Mouse (Mus musculus): Measurements from ENCODE around the gene Sptan1. TPM values are rescaled to one million over a fixed set of nuclear protein-coding genes. Genes with fewer than 3 reads are reported as not detected.
A peak's percentile ranks its signal among the peaks of the same experiment; 100 is the strongest.

Gene Sptan1
- polyA plus RNA-seq, 1 experiment from 2014 or later, result 312 TPM

DNA sequence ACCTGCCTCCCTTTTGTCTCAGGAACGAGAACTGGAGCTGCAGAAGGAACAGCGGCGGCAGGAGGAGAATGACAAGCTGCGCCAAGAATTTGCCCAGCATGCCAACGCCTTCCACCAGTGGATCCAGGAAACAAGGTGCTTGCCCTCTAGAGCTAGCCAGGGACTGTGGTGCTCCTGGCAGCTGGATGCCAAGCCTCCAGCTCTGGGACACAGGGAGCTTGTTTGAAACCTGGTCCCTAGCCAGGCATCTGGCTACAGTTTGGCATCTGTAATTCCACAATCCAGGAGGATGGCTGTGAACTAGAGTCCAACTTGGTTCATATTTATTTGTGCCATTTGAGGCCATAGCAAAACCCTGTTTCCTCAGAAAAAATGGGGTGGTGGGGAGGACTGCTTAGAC is 61.6 kb downstream of the Sptan1 start:
- WGBS, result 92% methylated on average over 5 of the region's 5 CpGs
- no peak for ATAC-seq (ENCODE audit: low FRiP score, low TSS enrichment)
- no peaks in the 10 kb centered on the region for H3K4me1 ChIP-seq (ENCODE audit: control insufficient read depth, insufficient read depth, low read length)

DNA sequence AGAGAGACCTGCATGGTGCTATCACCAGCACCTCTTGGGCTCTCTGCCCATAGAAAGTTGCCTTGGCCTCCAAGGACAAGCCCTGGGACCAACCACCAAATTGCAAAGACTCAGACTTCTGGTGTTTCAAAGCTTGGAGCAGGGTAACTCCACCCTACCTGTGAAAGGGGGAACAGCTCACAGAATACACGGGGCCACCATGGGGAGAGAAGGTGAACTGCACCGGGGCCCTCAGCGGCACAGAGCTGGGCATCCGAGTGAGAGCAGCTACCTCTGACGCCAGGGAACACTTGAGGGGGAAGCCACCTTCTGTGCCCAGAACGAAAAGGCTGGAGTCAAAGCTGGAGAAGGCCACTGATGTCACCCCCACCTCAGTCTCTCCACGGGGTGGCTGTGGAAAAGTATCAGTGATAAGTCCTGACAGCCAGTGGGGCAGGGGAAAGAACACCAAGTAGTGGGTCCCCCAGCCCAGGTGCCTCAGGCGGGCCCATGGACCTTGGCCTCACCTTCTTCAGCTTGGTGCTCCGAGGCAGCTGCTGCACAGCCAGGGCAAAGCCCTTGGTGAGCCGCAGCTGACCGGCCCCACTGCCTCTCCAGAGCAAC is 67.0 kb downstream of the Sptan1 start:
- 64% methylated on average over 11 of the region's 11 CpGs for WGBS
- no peak overlapping the region for H3K4me3 ChIP-seq (replicated peaks; ENCODE audit: low read depth, low read length)
- no peak overlapping the region for H3K27ac ChIP-seq (replicated peaks; ENCODE audit: low read depth, low read length)
- no peak overlapping the region for H3K9ac ChIP-seq (replicated peaks; ENCODE audit: low read length)
- no peaks in the 10 kb centered on the region for H3K27me3 ChIP-seq (ENCODE audit: control insufficient read depth, insufficient read depth, low read length)
- H3K4me2 ChIP-seq (ENCODE audit: low read length), result no peak overlapping the region
- H3K9me3 ChIP-seq (ENCODE audit: control insufficient read depth, low read length), result no peaks in the 10 kb centered on the region
- DNase-seq (no peak), ATAC-seq (ENCODE audit: low FRiP score, low TSS enrichment) (no peak)
- no peaks in the 10 kb centered on the region for H3K4me1 ChIP-seq (ENCODE audit: control insufficient read depth, insufficient read depth, low read length)
- H3K36me3 ChIP-seq (ENCODE audit: control insufficient read depth, insufficient read depth, low read length), result peaks cover 88% of the 10 kb centered on the region

More for the DNA sequence above, 61.6 kb downstream of the Sptan1 start:
- H3K9me3 ChIP-seq (ENCODE audit: control insufficient read depth, low read length), result no peaks in the 10 kb centered on the region
- DNase-seq, result no peak
- H3K4me3 ChIP-seq (replicated peaks; ENCODE audit: low read depth, low read length), result no peak overlapping the region
- H3K9ac ChIP-seq (replicated peaks; ENCODE audit: low read length), result no peak overlapping the region
- no peak overlapping the region for H3K27ac ChIP-seq (replicated peaks; ENCODE audit: low read depth, low read length)
- H3K4me2 ChIP-seq (ENCODE audit: low read length), result no peak overlapping the region
- H3K27me3 ChIP-seq (ENCODE audit: control insufficient read depth, insufficient read depth, low read length), result no peaks in the 10 kb centered on the region
- peaks cover 100% of the 10 kb centered on the region for H3K36me3 ChIP-seq (ENCODE audit: control insufficient read depth, insufficient read depth, low read length)

DNA sequence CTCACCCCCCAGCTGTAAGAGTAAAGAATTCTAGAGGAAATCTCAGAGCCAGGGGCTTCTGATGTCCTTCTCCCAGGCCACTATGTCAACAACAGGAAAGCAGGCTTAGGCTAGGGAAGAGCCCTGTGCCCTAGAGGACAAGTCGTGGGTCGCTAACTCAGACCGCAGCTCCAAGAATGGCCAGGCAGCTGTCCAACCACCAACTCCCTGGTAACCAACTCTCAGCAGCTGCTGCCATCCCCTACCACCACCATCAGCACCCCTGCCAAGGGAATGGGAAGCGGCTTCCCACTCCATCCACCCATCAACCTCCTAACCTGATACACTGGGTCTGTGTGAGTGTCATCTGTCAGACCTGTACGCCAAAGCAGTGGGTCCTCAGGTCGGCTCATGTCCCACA is 67.6 kb downstream of the Sptan1 start:
- Histone ChIP-seq H3K36me3 (ENCODE audit: control insufficient read depth, insufficient read depth, low read length) (peaks cover 88% of the 10 kb centered on the region), H3K4me2 (ENCODE audit: low read length) (no peak overlapping the region)
- no peak for ATAC-seq (ENCODE audit: low FRiP score, low TSS enrichment)

DNA sequence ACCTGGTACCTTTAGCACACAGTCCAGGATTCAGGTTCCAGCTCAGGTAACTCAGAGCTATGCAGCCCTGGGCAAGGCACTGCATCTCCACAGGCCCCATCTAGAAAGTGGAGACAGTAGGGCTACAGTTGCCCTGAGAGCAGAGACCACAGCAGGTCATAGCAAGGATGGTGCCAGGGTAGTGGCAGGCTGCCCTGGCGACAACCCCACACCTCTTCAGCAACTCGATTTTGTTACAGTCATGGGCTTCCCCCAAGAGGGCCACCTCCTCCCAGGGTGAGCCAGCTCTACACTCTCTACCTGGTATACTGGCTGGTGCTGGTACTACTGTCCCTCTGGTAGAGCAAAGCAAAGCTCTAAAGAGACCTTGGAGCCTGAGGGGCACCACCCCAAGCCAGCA is 72.4 kb downstream of the Sptan1 start:
- DNase-seq, result no peak
- ATAC-seq (ENCODE audit: low FRiP score, low TSS enrichment), result no peak
- H3K36me3 ChIP-seq (ENCODE audit: control insufficient read depth, insufficient read depth, low read length), result peaks cover 42% of the 10 kb centered on the region

More for the DNA sequence above, 67.6 kb downstream of the Sptan1 start:
- DNase-seq, result no peak
- H3K4me1 ChIP-seq (ENCODE audit: control insufficient read depth, insufficient read depth, low read length), result no peaks in the 10 kb centered on the region
- 78% methylated on average over 6 of the region's 6 CpGs for WGBS
- H3K9ac ChIP-seq (replicated peaks; ENCODE audit: low read length), result no peak overlapping the region
- H3K27ac ChIP-seq (replicated peaks; ENCODE audit: low read depth, low read length), result 0 out of 2 replicates have a peak overlapping the region, but pooled peaks have one; percentile 20
- H3K4me3 ChIP-seq (replicated peaks; ENCODE audit: low read depth, low read length), result no peak overlapping the region
- no peaks in the 10 kb centered on the region for H3K9me3 ChIP-seq (ENCODE audit: control insufficient read depth, low read length)
- no peaks in the 10 kb centered on the region for H3K27me3 ChIP-seq (ENCODE audit: control insufficient read depth, insufficient read depth, low read length)

GRCm38 (mm10) chr2:30038370-30038769 is 73.0 kb downstream of the Sptan1 start:
- 94% methylated on average over 10 of the region's 10 CpGs for WGBS
- no peak for ATAC-seq (ENCODE audit: low FRiP score, low TSS enrichment)
- Histone ChIP-seq H3K27me3 (ENCODE audit: control insufficient read depth, insufficient read depth, low read length) (no peaks in the 10 kb centered on the region), H3K9ac (replicated peaks; ENCODE audit: low read length) (no peak overlapping the region), H3K4me1 (ENCODE audit: control insufficient read depth, insufficient read depth, low read length) (no peaks in the 10 kb centered on the region), H3K4me2 (ENCODE audit: low read length) (no peak overlapping the region), H3K27ac (replicated peaks; ENCODE audit: low read depth, low read length) (no peak overlapping the region), H3K9me3 (ENCODE audit: control insufficient read depth, low read length) (no peaks in the 10 kb centered on the region), H3K4me3 (replicated peaks; ENCODE audit: low read depth, low read length) (no peak overlapping the region), H3K36me3 (ENCODE audit: control insufficient read depth, insufficient read depth, low read length) (peaks cover 36% of the 10 kb centered on the region)
- no peak for DNase-seq

More for the DNA sequence above, 72.4 kb downstream of the Sptan1 start:
- Histone ChIP-seq H3K27ac (replicated peaks; ENCODE audit: low read depth, low read length) (no peak overlapping the region), H3K4me1 (ENCODE audit: control insufficient read depth, insufficient read depth, low read length) (no peaks in the 10 kb centered on the region), H3K9me3 (ENCODE audit: control insufficient read depth, low read length) (no peaks in the 10 kb centered on the region), H3K4me2 (ENCODE audit: low read length) (no peak overlapping the region), H3K4me3 (replicated peaks; ENCODE audit: low read depth, low read length) (no peak overlapping the region), H3K27me3 (ENCODE audit: control insufficient read depth, insufficient read depth, low read length) (no peaks in the 10 kb centered on the region), H3K9ac (replicated peaks; ENCODE audit: low read length) (no peak overlapping the region)
- WGBS, result 81% methylated on average over 2 of the region's 2 CpGs

- H3K9ac ChIP-seq (replicated peaks; ENCODE audit: low read length), result no peak overlapping the region
- H3K4me1 ChIP-seq (ENCODE audit: control insufficient read depth, insufficient read depth, low read length), result no peaks in the 10 kb centered on the region
- H3K27me3 ChIP-seq (ENCODE audit: control insufficient read depth, insufficient read depth, low read length), result no peaks in the 10 kb centered on the region
- ATAC-seq (ENCODE audit: low FRiP score, low TSS enrichment) (no peak), DNase-seq (no peak)
- H3K4me2 ChIP-seq (ENCODE audit: low read length), result no peak overlapping the region
- peaks cover 30% of the 10 kb centered on the region for H3K36me3 ChIP-seq (ENCODE audit: control insufficient read depth, insufficient read depth, low read length)
- H3K4me3 ChIP-seq (replicated peaks; ENCODE audit: low read depth, low read length), result no peak overlapping the region
- H3K27ac ChIP-seq (replicated peaks; ENCODE audit: low read depth, low read length), result no peak overlapping the region
- no peaks in the 10 kb centered on the region for H3K9me3 ChIP-seq (ENCODE audit: control insufficient read depth, low read length)
Measured at GRCm38 (mm10) chr2:30039687-30040086, 74.3 kb downstream of the Sptan1 start.

- no peak overlapping the region for H3K4me3 ChIP-seq (replicated peaks; ENCODE audit: low read depth, low read length)
- no peaks in the 10 kb centered on the region for H3K9me3 ChIP-seq (ENCODE audit: control insufficient read depth, low read length)
- no peaks in the 10 kb centered on the region for H3K27me3 ChIP-seq (ENCODE audit: control insufficient read depth, insufficient read depth, low read length)
- peak; percentile 89 for DNase-seq
- no peaks in the 10 kb centered on the region; the same call in 1 of the 2 replicates for H3K4me1 ChIP-seq (ENCODE audit: control insufficient read depth, insufficient read depth, low read length)
- no peak overlapping the region for H3K4me2 ChIP-seq (ENCODE audit: low read length)
- ATAC-seq (ENCODE audit: low FRiP score, low TSS enrichment), result no peak
- no peak overlapping the region for H3K27ac ChIP-seq (replicated peaks; ENCODE audit: low read depth, low read length)
- H3K36me3 ChIP-seq (ENCODE audit: control insufficient read depth, insufficient read depth, low read length), result peaks cover 15% of the 10 kb centered on the region
- 5% methylated on average over 4 of the region's 4 CpGs for WGBS
- no peak overlapping the region for H3K9ac ChIP-seq (replicated peaks; ENCODE audit: low read length)
Measured at GRCm38 (mm10) chr2:30042445-30042844, 77.1 kb downstream of the Sptan1 start.

- Histone ChIP-seq H3K9me3 (ENCODE audit: control insufficient read depth, low read length) (no peaks in the 10 kb centered on the region), H3K27me3 (ENCODE audit: control insufficient read depth, insufficient read depth, low read length) (no peaks in the 10 kb centered on the region), H3K36me3 (ENCODE audit: control insufficient read depth, insufficient read depth, low read length) (peaks cover 7% of the 10 kb centered on the region; the same call in 1 of the 2 replicates), H3K4me3 (replicated peaks; ENCODE audit: low read depth, low read length) (no peak overlapping the region), H3K4me2 (ENCODE audit: low read length) (no peak overlapping the region), H3K9ac (replicated peaks; ENCODE audit: low read length) (no peak overlapping the region), H3K4me1 (ENCODE audit: control insufficient read depth, insufficient read depth, low read length) (peaks cover 11% of the 10 kb centered on the region), H3K27ac (replicated peaks; ENCODE audit: low read depth, low read length) (no peak overlapping the region)
- DNase-seq (no peak), ATAC-seq (ENCODE audit: low FRiP score, low TSS enrichment) (no peak)
- 88% methylated on average over 5 of the region's 5 CpGs for WGBS
Measured at GRCm38 (mm10) chr2:30044550-30044949, 79.2 kb downstream of the Sptan1 start.

GRCm38 (mm10) chr2:30047127-30047526 is 81.8 kb downstream of the Sptan1 start:
- H3K9ac ChIP-seq (replicated peaks; ENCODE audit: low read length), result no peak overlapping the region
- ATAC-seq (ENCODE audit: low FRiP score, low TSS enrichment), result no peak
- peaks cover 11% of the 10 kb centered on the region for H3K4me1 ChIP-seq (ENCODE audit: control insufficient read depth, insufficient read depth, low read length)
- H3K4me3 ChIP-seq (replicated peaks; ENCODE audit: low read depth, low read length), result no peak overlapping the region
- H3K4me2 ChIP-seq (ENCODE audit: low read length), result no peak overlapping the region
- peaks cover 7% of the 10 kb centered on the region; the same call in 1 of the 2 replicates for H3K36me3 ChIP-seq (ENCODE audit: control insufficient read depth, insufficient read depth, low read length)
- WGBS, result 94% methylated on average over 6 of the region's 6 CpGs
- no peaks in the 10 kb centered on the region for H3K27me3 ChIP-seq (ENCODE audit: control insufficient read depth, insufficient read depth, low read length)
- DNase-seq, result no peak
- H3K9me3 ChIP-seq (ENCODE audit: control insufficient read depth, low read length), result no peaks in the 10 kb centered on the region
- no peak overlapping the region for H3K27ac ChIP-seq (replicated peaks; ENCODE audit: low read depth, low read length)
